Mouse (Mus musculus) adrenal gland, adult 2 months (tissue): ENCODE measurements around the gene Srbd1. TPM values are rescaled to one million over a fixed set of nuclear protein-coding genes. Genes with fewer than 3 reads are reported as not detected.

ENCODE experiments used
- DNase-seq: peaks from one replicate; pipeline ENCODE4 v3.0.0; 2021
- polyA plus RNA-seq: library from polyadenylated mRNA; depleted of rRNA; stranded (reverse); fragments of >200 nt; gene quantifications from 2 replicates; pipeline ENCODE4 v1.2.3, GENCODE M21; 2012
- total RNA-seq, 2 experiments: library from RNA; stranded (reverse); gene quantifications; 2 replicates each; pipeline ENCODE4 v1.2.3; 2021

The Srbd1 gene
- total and polyA plus RNA-seq, 3 experiments: 1.3 to 18.2 (median 13.8) TPM

- DNase-seq: no peak
These were observed 367 bp downstream of the Srbd1 start for GRCm38 (mm10) chr17:86144537-86145078.

- DNase-seq: no peak
These were observed 9.1 kb downstream of the Srbd1 start for GRCm38 (mm10) chr17:86135835-86136234.

GRCm38 (mm10) chr17:86134461-86134860 lies 10.5 kb downstream of the Srbd1 start:
- peak; percentile 57 for DNase-seq

- peak; percentile 13 for DNase-seq
These were observed 12.4 kb downstream of the Srbd1 start for GRCm38 (mm10) chr17:86132534-86132933.

- no peak for DNase-seq
These were observed 16.8 kb downstream of the Srbd1 start for GRCm38 (mm10) chr17:86128198-86128597.

- no peak for DNase-seq
These were observed 19.1 kb downstream of the Srbd1 start for GRCm38 (mm10) chr17:86125908-86126307.

- DNase-seq: no peak
These were observed 21.8 kb downstream of the Srbd1 start for GRCm38 (mm10) chr17:86123146-86123545.

GRCm38 (mm10) chr17:86096875-86097274 lies 48.1 kb downstream of the Srbd1 start:
- no peak for DNase-seq

- no peak for DNase-seq
These were observed 51.9 kb downstream of the Srbd1 start for GRCm38 (mm10) chr17:86093124-86093523.

GRCm38 (mm10) chr17:86091631-86092030 lies 53.3 kb downstream of the Srbd1 start:
- DNase-seq: no peak

- DNase-seq: no peak
These were observed 54.9 kb downstream of the Srbd1 start for GRCm38 (mm10) chr17:86089893-86090588.

- DNase-seq: no peak
These were observed 57.1 kb downstream of the Srbd1 start for GRCm38 (mm10) chr17:86087922-86088321.

GRCm38 (mm10) chr17:86086191-86086590 lies 58.8 kb downstream of the Srbd1 start:
- DNase-seq: no peak

GRCm38 (mm10) chr17:86083207-86083606 lies 61.8 kb downstream of the Srbd1 start:
- no peak for DNase-seq

- no peak for DNase-seq
These were observed 66.9 kb downstream of the Srbd1 start for GRCm38 (mm10) chr17:86078060-86078459.

GRCm38 (mm10) chr17:86067444-86067843 lies 77.5 kb downstream of the Srbd1 start:
- DNase-seq: no peak

GRCm38 (mm10) chr17:86065833-86066232 lies 79.1 kb downstream of the Srbd1 start:
- DNase-seq: no peak

- DNase-seq: peak; percentile 66
These were observed 81.5 kb downstream of the Srbd1 start for GRCm38 (mm10) chr17:86063461-86063860.

GRCm38 (mm10) chr17:86060911-86061310 lies 84.1 kb downstream of the Srbd1 start:
- no peak for DNase-seq

GRCm38 (mm10) chr17:86040221-86040984 lies 104.6 kb downstream of the Srbd1 start:
- no peak for DNase-seq

GRCm38 (mm10) chr17:86039741-86040140 lies 105.2 kb downstream of the Srbd1 start:
- no peak for DNase-seq

- DNase-seq: no peak
These were observed 106.7 kb downstream of the Srbd1 start for GRCm38 (mm10) chr17:86038211-86038648.

- DNase-seq: no peak
These were observed 109.4 kb downstream of the Srbd1 start for GRCm38 (mm10) chr17:86035576-86035975.
